Mouse (Mus musculus): Measurements from ENCODE around the gene Gm1043. TPM values are rescaled to one million over a fixed set of nuclear protein-coding genes. Genes with fewer than 3 reads are reported as not detected.

Gene Gm1043
- polyA plus RNA-seq, 1 experiment from 2014 or later, result not detected

DNA sequence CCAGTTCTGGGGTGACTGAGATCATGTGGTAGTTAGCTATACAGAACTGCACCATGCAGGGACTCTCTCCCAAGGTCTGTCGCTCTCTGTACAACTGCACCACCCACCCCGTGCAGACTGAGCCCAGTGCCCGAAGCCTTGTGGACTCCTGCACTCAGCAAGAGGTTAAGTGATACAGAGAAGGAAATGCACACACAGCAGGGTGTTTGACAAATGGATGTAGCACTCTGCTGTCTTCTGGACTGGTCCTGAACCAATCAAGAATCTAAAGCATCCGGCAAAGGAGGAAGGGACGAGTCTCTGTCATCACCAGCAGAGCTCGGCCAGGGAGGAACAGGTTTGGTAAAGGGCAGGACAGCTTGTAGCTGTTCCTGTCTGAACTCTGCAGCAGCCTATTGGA is 12.4 kb downstream of the Gm1043 start:
- H3K9ac ChIP-seq (ENCODE audit: low read depth, low read length), result no peak overlapping the region
- H3K4me2 ChIP-seq (ENCODE audit: low read depth, low read length), result no peak overlapping the region
- no peaks in the 10 kb centered on the region for H3K36me3 ChIP-seq (ENCODE audit: control insufficient read depth, insufficient read depth)
- H3K9me3 ChIP-seq (replicated peaks; ENCODE audit: control insufficient read depth, low read length), result no peaks in the 10 kb centered on the region
- H3K4me1 ChIP-seq (ENCODE audit: control insufficient read depth, low read depth, low read length), result no peaks in the 10 kb centered on the region
- H3K4me3 ChIP-seq (ENCODE audit: low read depth, low read length), result no peak overlapping the region
- no peak overlapping the region for H3K27ac ChIP-seq (ENCODE audit: low read length)
- WGBS (ENCODE audit: insufficient replicate concordance), result 55% methylated on average over 6 of the region's 6 CpGs
- no peak for ATAC-seq (ENCODE audit: low read depth)
- no peaks in the 10 kb centered on the region for H3K27me3 ChIP-seq (ENCODE audit: control insufficient read depth, insufficient read depth, low read depth, low read length)

DNA sequence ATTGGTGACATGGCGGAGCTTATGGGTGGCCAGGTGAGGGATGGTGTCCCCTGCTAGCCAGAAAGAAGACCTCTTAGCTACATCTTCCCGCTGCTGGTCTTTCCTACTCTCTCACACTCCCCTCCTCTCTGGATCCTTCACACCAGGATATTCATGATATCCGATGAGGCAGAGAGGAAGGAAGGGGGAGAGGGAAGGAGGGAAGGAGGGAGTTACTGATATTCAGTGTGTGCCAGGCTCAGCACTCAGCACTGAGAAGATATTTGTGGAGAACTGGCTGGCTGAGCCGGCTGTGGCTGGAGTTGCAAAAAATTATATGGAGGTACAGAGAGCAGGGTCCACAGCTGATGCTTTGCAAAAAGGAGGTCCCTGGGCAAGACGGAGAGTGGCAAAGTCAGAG is 15.6 kb downstream of the Gm1043 start:
- no peak for ATAC-seq (ENCODE audit: low read depth)
- H3K36me3 ChIP-seq (ENCODE audit: control insufficient read depth, insufficient read depth), result no peaks in the 10 kb centered on the region

DNA sequence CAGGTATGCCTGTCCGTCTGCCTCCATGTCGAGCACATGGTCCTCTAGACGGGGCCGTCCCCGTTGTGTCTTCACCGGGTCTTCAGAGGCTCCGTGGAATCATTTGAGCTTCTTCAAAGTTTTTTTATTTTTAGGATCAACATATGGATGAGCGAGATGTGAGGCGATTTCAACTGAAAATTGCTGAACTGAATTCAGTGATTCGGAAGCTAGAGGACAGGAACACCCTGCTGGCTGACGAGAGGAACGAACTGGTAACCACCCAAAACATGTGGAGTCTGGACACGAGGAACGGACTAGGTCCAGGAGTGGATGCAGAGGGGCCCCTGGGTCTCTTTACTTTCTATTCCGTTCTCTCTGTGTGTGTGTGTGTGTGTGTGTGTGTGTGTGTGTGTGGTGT is 16.5 kb downstream of the Gm1043 start:
- Histone ChIP-seq H3K9me3 (replicated peaks; ENCODE audit: control insufficient read depth, low read length) (no peaks in the 10 kb centered on the region), H3K4me2 (ENCODE audit: low read depth, low read length) (no peak overlapping the region), H3K27me3 (ENCODE audit: control insufficient read depth, insufficient read depth, low read depth, low read length) (no peaks in the 10 kb centered on the region), H3K4me3 (ENCODE audit: low read depth, low read length) (no peak overlapping the region), H3K4me1 (ENCODE audit: control insufficient read depth, low read depth, low read length) (no peaks in the 10 kb centered on the region), H3K9ac (ENCODE audit: low read depth, low read length) (no peak overlapping the region), H3K27ac (ENCODE audit: low read length) (no peak overlapping the region), H3K36me3 (ENCODE audit: control insufficient read depth, insufficient read depth) (no peaks in the 10 kb centered on the region)
- WGBS (ENCODE audit: insufficient replicate concordance), result 64% methylated on average over 15 of the region's 15 CpGs
- ATAC-seq (ENCODE audit: low read depth), result no peak

More for the DNA sequence above, 15.6 kb downstream of the Gm1043 start:
- Histone ChIP-seq H3K27me3 (ENCODE audit: control insufficient read depth, insufficient read depth, low read depth, low read length) (no peaks in the 10 kb centered on the region), H3K4me1 (ENCODE audit: control insufficient read depth, low read depth, low read length) (no peaks in the 10 kb centered on the region), H3K27ac (ENCODE audit: low read length) (no peak overlapping the region), H3K9me3 (replicated peaks; ENCODE audit: control insufficient read depth, low read length) (no peaks in the 10 kb centered on the region), H3K9ac (ENCODE audit: low read depth, low read length) (no peak overlapping the region), H3K4me2 (ENCODE audit: low read depth, low read length) (no peak overlapping the region), H3K4me3 (ENCODE audit: low read depth, low read length) (no peak overlapping the region)
- 42% methylated on average over 5 of the region's 5 CpGs for WGBS (ENCODE audit: insufficient replicate concordance)

DNA sequence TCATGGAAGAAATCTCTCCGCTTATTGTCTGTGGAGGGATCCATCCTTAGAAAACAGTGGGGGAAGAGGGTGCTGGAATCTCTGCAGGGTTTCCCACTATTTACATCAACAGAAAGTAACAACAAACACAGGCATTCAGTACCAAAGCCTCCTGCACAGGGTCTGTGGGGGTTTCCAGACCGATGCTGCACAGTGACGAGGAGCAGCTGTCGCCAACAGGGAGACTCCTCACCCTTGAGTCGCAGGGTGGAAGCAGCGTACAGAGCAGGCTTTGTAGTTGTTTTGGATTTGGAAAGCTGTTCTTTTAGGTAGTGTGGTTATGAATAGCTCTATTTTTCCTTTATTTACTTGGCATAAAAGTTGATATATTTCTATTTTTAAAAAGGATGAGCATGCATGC is 16.9 kb downstream of the Gm1043 start:
- Histone ChIP-seq H3K9ac (ENCODE audit: low read depth, low read length) (no peak overlapping the region), H3K36me3 (ENCODE audit: control insufficient read depth, insufficient read depth) (no peaks in the 10 kb centered on the region), H3K9me3 (replicated peaks; ENCODE audit: control insufficient read depth, low read length) (no peaks in the 10 kb centered on the region), H3K4me3 (ENCODE audit: low read depth, low read length) (no peak overlapping the region), H3K27me3 (ENCODE audit: control insufficient read depth, insufficient read depth, low read depth, low read length) (no peaks in the 10 kb centered on the region), H3K27ac (ENCODE audit: low read length) (no peak overlapping the region), H3K4me1 (ENCODE audit: control insufficient read depth, low read depth, low read length) (no peaks in the 10 kb centered on the region), H3K4me2 (ENCODE audit: low read depth, low read length) (no peak overlapping the region)
- ATAC-seq (ENCODE audit: low read depth), result no peak
- 57% methylated on average over 6 of the region's 6 CpGs for WGBS (ENCODE audit: insufficient replicate concordance)

DNA sequence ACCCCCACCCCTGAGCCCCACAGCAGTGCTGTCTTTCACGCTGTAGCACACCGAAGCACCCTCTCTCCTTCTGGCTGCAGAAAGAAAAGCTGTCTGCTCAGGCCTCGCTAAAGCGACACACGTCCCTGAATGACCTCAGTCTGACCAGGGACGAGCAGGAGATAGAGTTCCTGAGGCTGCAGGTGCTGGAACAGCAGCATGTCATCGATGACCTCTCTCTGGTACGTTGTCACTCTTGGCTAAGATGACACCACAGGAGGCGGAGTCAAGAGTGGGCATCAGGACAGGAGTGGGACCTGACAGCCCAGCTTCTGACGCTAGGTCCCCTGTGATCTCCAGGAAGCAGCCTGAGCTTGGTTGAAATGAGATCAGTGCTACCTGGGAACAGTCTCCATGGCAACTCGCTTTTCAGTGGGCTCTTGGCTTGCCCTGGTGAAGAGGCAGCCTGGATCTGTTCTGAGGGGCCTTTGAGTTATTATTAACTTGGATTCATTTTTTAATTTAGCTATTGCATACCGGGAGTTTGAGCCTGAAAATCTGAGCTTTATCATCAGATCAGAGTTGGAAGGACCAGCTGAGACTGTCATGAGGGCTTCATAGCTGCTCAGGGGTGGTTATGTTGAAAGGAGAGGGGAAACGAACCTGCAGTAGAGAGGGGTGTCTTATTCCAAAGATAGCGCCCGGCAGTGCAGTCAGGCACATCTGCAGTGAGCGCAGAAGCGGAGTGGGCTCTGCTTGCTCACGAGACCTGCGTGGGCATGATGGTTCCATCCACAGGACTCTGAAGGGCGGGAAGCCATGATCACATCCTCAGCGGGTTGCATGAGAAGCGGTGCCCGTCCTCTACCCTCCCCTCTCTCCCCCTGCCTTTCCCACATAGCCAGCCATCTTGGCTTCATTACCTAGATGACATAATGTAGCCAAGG is 20.6 kb downstream of the Gm1043 start:
- WGBS (ENCODE audit: insufficient replicate concordance), result 61% methylated on average over 23 of the region's 23 CpGs
- Histone ChIP-seq H3K4me1 (ENCODE audit: control insufficient read depth, low read depth, low read length) (no peaks in the 10 kb centered on the region), H3K27ac (ENCODE audit: low read length) (no peak overlapping the region), H3K9me3 (replicated peaks; ENCODE audit: control insufficient read depth, low read length) (no peaks in the 10 kb centered on the region), H3K4me2 (ENCODE audit: low read depth, low read length) (no peak overlapping the region), H3K9ac (ENCODE audit: low read depth, low read length) (no peak overlapping the region), H3K36me3 (ENCODE audit: control insufficient read depth, insufficient read depth) (no peaks in the 10 kb centered on the region), H3K4me3 (ENCODE audit: low read depth, low read length) (no peak overlapping the region), H3K27me3 (ENCODE audit: control insufficient read depth, insufficient read depth, low read depth, low read length) (no peaks in the 10 kb centered on the region)
- ATAC-seq (ENCODE audit: low read depth), result no peak

DNA sequence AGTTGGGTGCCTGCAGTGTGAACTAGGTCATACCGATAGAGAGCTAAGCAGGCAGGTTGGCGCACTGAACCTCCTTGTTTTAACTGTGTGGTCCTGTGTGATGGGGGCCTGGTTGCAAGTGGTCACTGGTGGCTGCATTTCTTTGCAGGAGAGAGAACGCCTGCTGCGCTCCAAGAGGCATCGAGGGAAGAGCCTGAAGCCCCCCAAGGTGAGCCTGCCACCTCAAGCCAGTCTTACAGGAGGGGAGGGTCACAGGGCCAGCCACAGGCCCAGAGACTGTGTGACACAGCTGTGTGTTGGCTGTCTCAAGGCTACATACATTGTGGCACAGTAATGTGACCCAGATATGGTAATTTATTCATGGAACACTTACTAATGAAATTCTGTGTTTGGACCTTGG is 21.9 kb downstream of the Gm1043 start:
- no peaks in the 10 kb centered on the region for H3K9me3 ChIP-seq (replicated peaks; ENCODE audit: control insufficient read depth, low read length)
- H3K9ac ChIP-seq (ENCODE audit: low read depth, low read length), result no peak overlapping the region
- H3K36me3 ChIP-seq (ENCODE audit: control insufficient read depth, insufficient read depth), result no peaks in the 10 kb centered on the region
- no peak overlapping the region for H3K4me2 ChIP-seq (ENCODE audit: low read depth, low read length)
- H3K4me1 ChIP-seq (ENCODE audit: control insufficient read depth, low read depth, low read length), result no peaks in the 10 kb centered on the region
- no peaks in the 10 kb centered on the region for H3K27me3 ChIP-seq (ENCODE audit: control insufficient read depth, insufficient read depth, low read depth, low read length)
- no peak for ATAC-seq (ENCODE audit: low read depth)
- H3K27ac ChIP-seq (ENCODE audit: low read length), result no peak overlapping the region
- no peak overlapping the region for H3K4me3 ChIP-seq (ENCODE audit: low read depth, low read length)
- WGBS (ENCODE audit: insufficient replicate concordance), result 64% methylated on average over 5 of the region's 5 CpGs

DNA sequence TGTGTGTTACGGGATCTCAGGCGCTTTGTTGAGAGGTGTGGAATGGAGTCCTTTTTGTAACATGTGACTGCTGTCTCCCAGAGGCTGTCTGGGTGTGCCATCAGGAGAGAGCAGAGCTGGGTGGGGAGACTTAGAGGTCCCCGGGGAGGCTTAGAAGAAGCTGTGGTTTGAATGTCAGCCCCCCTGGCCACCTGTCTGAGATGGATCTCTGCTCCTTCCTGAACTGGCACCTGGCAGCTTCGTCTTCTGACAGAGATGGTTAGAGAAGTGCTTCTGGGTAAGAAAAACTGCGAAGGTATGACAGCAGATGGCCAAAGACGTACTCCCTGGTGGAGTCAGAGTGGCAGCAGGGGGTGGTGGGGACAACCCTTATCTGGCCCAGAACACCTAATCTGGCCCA is 22.4 kb downstream of the Gm1043 start:
- Histone ChIP-seq H3K36me3 (ENCODE audit: control insufficient read depth, insufficient read depth) (no peaks in the 10 kb centered on the region), H3K9ac (ENCODE audit: low read depth, low read length) (no peak overlapping the region), H3K4me3 (ENCODE audit: low read depth, low read length) (no peak overlapping the region), H3K9me3 (replicated peaks; ENCODE audit: control insufficient read depth, low read length) (no peaks in the 10 kb centered on the region), H3K27ac (ENCODE audit: low read length) (no peak overlapping the region), H3K4me2 (ENCODE audit: low read depth, low read length) (no peak overlapping the region), H3K27me3 (ENCODE audit: control insufficient read depth, insufficient read depth, low read depth, low read length) (no peaks in the 10 kb centered on the region), H3K4me1 (ENCODE audit: control insufficient read depth, low read depth, low read length) (no peaks in the 10 kb centered on the region)
- WGBS (ENCODE audit: insufficient replicate concordance), result 57% methylated on average over 6 of the region's 6 CpGs
- no peak for ATAC-seq (ENCODE audit: low read depth)

DNA sequence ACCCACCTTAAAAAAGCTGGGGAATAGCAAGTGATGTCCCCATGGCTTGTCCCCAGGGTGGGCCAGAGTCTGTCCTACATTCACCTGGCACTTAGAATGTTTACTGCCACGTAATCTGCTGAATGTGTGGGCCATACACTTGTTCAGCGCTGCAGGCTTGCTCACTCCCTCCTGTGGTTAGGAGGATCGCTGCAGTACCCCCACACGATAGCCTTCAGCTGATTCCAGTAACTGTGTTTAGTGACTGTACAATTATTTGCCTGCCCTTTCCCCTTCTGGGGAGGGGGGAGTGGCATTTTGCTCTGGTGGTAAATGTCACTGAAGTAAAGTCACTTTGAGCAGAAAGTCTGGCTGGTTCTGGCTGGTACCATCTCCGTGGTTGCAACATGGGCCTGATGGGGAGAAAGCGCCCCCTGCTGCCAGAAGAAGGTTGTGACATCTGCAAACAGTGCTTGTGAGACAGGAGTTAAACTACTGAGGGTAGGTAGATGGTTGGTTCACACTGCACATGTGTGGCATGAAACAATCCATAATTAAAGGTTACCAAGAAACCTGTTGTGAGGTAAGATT is 24.2 kb downstream of the Gm1043 start:
- WGBS (ENCODE audit: insufficient replicate concordance), result 24% methylated on average over 6 of the region's 6 CpGs
- no peaks in the 10 kb centered on the region for H3K36me3 ChIP-seq (ENCODE audit: control insufficient read depth, insufficient read depth)
- H3K4me2 ChIP-seq (ENCODE audit: low read depth, low read length), result no peak overlapping the region
- no peak overlapping the region for H3K4me3 ChIP-seq (ENCODE audit: low read depth, low read length)
- H3K9ac ChIP-seq (ENCODE audit: low read depth, low read length), result no peak overlapping the region
- H3K27ac ChIP-seq (ENCODE audit: low read length), result no peak overlapping the region
- ATAC-seq (ENCODE audit: low read depth), result no peak
- no peaks in the 10 kb centered on the region for H3K4me1 ChIP-seq (ENCODE audit: control insufficient read depth, low read depth, low read length)
- no peaks in the 10 kb centered on the region for H3K27me3 ChIP-seq (ENCODE audit: control insufficient read depth, insufficient read depth, low read depth, low read length)
- H3K9me3 ChIP-seq (replicated peaks; ENCODE audit: control insufficient read depth, low read length), result no peaks in the 10 kb centered on the region

DNA sequence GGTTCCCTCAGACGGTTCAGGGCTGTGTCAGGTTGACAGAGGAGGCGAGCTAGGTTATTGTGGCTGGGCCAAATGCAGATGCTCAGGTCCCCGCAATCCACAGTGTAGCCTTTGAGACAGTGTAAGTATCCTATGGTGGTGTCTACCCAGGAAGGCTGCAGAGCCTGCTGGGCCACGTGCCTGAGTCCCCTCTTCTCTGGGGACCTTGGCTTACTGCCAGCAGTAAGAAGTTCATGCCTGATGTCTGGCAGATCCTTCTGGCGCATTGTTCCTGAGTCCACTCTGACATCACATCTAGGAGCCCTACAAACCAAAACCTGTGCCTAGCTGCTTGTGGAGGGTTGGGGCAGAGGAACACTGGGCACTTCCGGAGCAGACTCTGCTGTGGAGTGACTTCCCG is 27.2 kb downstream of the Gm1043 start:
- ATAC-seq (ENCODE audit: low read depth), result no peak
- no peak overlapping the region for H3K4me2 ChIP-seq (ENCODE audit: low read depth, low read length)
- H3K27ac ChIP-seq (ENCODE audit: low read length), result no peak overlapping the region
- no peaks in the 10 kb centered on the region for H3K4me1 ChIP-seq (ENCODE audit: control insufficient read depth, low read depth, low read length)
- no peaks in the 10 kb centered on the region for H3K9me3 ChIP-seq (replicated peaks; ENCODE audit: control insufficient read depth, low read length)
- H3K27me3 ChIP-seq (ENCODE audit: control insufficient read depth, insufficient read depth, low read depth, low read length), result no peaks in the 10 kb centered on the region
- no peak overlapping the region for H3K4me3 ChIP-seq (ENCODE audit: low read depth, low read length)
- 59% methylated on average over 7 of the region's 7 CpGs for WGBS (ENCODE audit: insufficient replicate concordance)
- H3K36me3 ChIP-seq (ENCODE audit: control insufficient read depth, insufficient read depth), result no peaks in the 10 kb centered on the region
- H3K9ac ChIP-seq (ENCODE audit: low read depth, low read length), result no peak overlapping the region

All from liver, embryonic 16.5 days (tissue).